Mouse (Mus musculus) liver, embryonic 14.5 days (tissue): ENCODE results near the gene Acta2.

Experiments used
- CTCF ChIP-seq: IDR thresholded peaks from 2 replicates; pipeline ENCODE4 v1.5.1; 2016; ENCODE audit warnings: antibody characterized with exemption, low read depth, control low read depth
- EP300 ChIP-seq: IDR thresholded peaks from 2 replicates; pipeline ENCODE4 v1.6.1; 2016; ENCODE audit warnings: antibody characterized with exemption, low read depth

GRCm38 (mm10) chr19:34295442-34295841 lies 40.1 kb upstream of the Acta2 start:
- no peak for TF ChIP-seq CTCF
- TF ChIP-seq EP300, result no peak
